Mouse (Mus musculus) lung, postnatal 0 days (tissue): ENCODE measurements around the gene Ccdc107.

ENCODE experiments used
- CTCF ChIP-seq: IDR thresholded peaks from 2 replicates; pipeline ENCODE4 v1.5.1; 2016; ENCODE audit warnings: antibody characterized with exemption, mild to moderate bottlenecking
- EP300 ChIP-seq: IDR thresholded peaks from 2 replicates; pipeline ENCODE4 v1.6.1; 2016; ENCODE audit warnings: antibody characterized with exemption, mild to moderate bottlenecking, control low read depth

DNA sequence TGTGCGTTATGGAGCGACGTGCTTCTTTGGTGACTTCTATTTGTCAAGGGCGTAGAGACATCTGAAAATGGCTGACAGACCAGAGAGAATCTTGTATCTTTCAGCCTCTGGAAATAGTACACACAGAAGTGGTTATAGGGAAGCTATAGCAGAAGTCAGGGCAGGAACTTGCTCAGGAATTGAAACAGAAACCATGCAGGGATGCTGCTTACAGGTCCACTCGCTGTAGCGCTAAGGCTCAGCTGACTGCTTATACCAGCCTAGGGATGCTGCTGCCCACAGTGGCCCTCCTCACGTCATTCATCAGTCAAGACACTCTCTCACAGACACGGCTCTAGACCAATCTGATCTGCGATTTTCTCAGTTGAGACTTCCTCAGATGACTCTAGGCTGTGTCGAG, 22.4 kb upstream of the Ccdc107 start:
- no peak for TF ChIP-seq CTCF
- TF ChIP-seq EP300 = no peak
